Mouse (Mus musculus) lung, postnatal 4 days (tissue): Measurements from ENCODE around the gene Mpl.

Source experiments
- DNase-seq, 2 experiments: peaks; one replicate each; pipeline ENCODE4 v3.0.0; 2021

Gene Mpl

GRCm38 (mm10) chr4:118457345-118457975, at the start of gene Mpl:
Gene Mpl (minus strand): TSS chr4:118457513.
- DNase-seq, result no peak

- DNase-seq, result peak; percentile 36 to 67
Observed at GRCm38 (mm10) chr4:118505551-118505950, 48.2 kb upstream of the Mpl start.

- no peak for DNase-seq
Observed at GRCm38 (mm10) chr4:118500792-118501191, 43.5 kb upstream of the Mpl start.

- DNase-seq, result no peak
Observed at GRCm38 (mm10) chr4:118500171-118500724, 42.9 kb upstream of the Mpl start.

GRCm38 (mm10) chr4:118490461-118490860, 33.1 kb upstream of the Mpl start:
- no peak for DNase-seq

GRCm38 (mm10) chr4:118489717-118490132, 32.4 kb upstream of the Mpl start, which contains the start of gene Tie1:
Gene Tie1 (minus strand): TSS chr4:118490061.
- peak; percentile 78 to 91 for DNase-seq

GRCm38 (mm10) chr4:118476773-118477530, 19.6 kb upstream of the Mpl start:
- no peak for DNase-seq

GRCm38 (mm10) chr4:118472687-118473086, 15.4 kb upstream of the Mpl start:
- DNase-seq, result no peak

- DNase-seq, result no peak
Observed at GRCm38 (mm10) chr4:118471281-118471680, 14.0 kb upstream of the Mpl start.

GRCm38 (mm10) chr4:118465697-118466163, 8.4 kb upstream of the Mpl start:
- no peak for DNase-seq

- no peak for DNase-seq
Observed at GRCm38 (mm10) chr4:118464956-118465355, 7.6 kb upstream of the Mpl start.

GRCm38 (mm10) chr4:118446415-118447153, 10.7 kb downstream of the Mpl start:
- no peak for DNase-seq

GRCm38 (mm10) chr4:118445781-118446414, 11.4 kb downstream of the Mpl start:
- peak; percentile 70 to 77 for DNase-seq

GRCm38 (mm10) chr4:118445088-118445487, 12.2 kb downstream of the Mpl start:
- no peak for DNase-seq

- peak; percentile 42 to 51 for DNase-seq
Observed at GRCm38 (mm10) chr4:118437829-118438253, 19.5 kb downstream of the Mpl start.

GRCm38 (mm10) chr4:118436820-118437603, 20.3 kb downstream of the Mpl start, which contains the start of gene Cdc20:
Gene Cdc20 (minus strand): TSS chr4:118437352.
- DNase-seq, result peak; percentile 93 to 96

- no peak for DNase-seq
Observed at GRCm38 (mm10) chr4:118432332-118432731, 25.0 kb downstream of the Mpl start.

- DNase-seq, result peak; percentile 45 to 67
Observed at GRCm38 (mm10) chr4:118429215-118429895, 28.0 kb downstream of the Mpl start.

- peak; percentile 59 to 60 for DNase-seq
Observed at GRCm38 (mm10) chr4:118428531-118429214, 28.6 kb downstream of the Mpl start.

- DNase-seq, result peak; percentile 94 to 99
Observed at GRCm38 (mm10) chr4:118427768-118428451, 29.4 kb downstream of the Mpl start, which contains the start of gene Elovl1. Gene Elovl1 (plus strand): TSS chr4:118428093.
